Mouse (Mus musculus) right cerebral cortex, postnatal 14 days (tissue): ENCODE data around the gene G530012D18Rik.
"Not testable (repeated sequence)": the region's sequence is repeated elsewhere in the genome, so short reads cannot be mapped to it uniquely, and the experiment has no call there.

Experiments used
- DNase-seq: peaks from one replicate; pipeline ENCODE4 v3.0.0; 2022

G530012D18Rik gene

GRCm38 (mm10) chr1:85575376-85575775 is at the start of gene G530012D18Rik:
TSS of gene G530012D18Rik (plus strand) at chr1:85575676.
- DNase-seq = not testable (repeated sequence)

- DNase-seq = not testable (repeated sequence)
Observed at GRCm38 (mm10) chr1:85526401-85526800, 49.1 kb upstream of the G530012D18Rik start.

- DNase-seq = not testable (repeated sequence)
Observed at GRCm38 (mm10) chr1:85528451-85529110, 46.9 kb upstream of the G530012D18Rik start.

GRCm38 (mm10) chr1:85543818-85544217 is 31.7 kb upstream of the G530012D18Rik start:
- not testable (repeated sequence) for DNase-seq

- DNase-seq = peak; percentile 2
Observed at GRCm38 (mm10) chr1:85546442-85546841, 29.0 kb upstream of the G530012D18Rik start.

- DNase-seq = not testable (repeated sequence)
Observed at GRCm38 (mm10) chr1:85555261-85555660, 20.2 kb upstream of the G530012D18Rik start.

- DNase-seq = not testable (repeated sequence)
Observed at GRCm38 (mm10) chr1:85573554-85573953, 1.9 kb upstream of the G530012D18Rik start.

- not testable (repeated sequence) for DNase-seq
Observed at GRCm38 (mm10) chr1:85578372-85579010, 3.0 kb downstream of the G530012D18Rik start.

GRCm38 (mm10) chr1:85579199-85580147 is 4.0 kb downstream of the G530012D18Rik start:
- not testable (repeated sequence) for DNase-seq

GRCm38 (mm10) chr1:85580148-85580534 is 4.7 kb downstream of the G530012D18Rik start:
- DNase-seq = not testable (repeated sequence)

- DNase-seq = not testable (repeated sequence)
Observed at GRCm38 (mm10) chr1:85580578-85580977, 5.1 kb downstream of the G530012D18Rik start.

- DNase-seq = not testable (repeated sequence)
Observed at GRCm38 (mm10) chr1:85581518-85581917, 6.0 kb downstream of the G530012D18Rik start.

GRCm38 (mm10) chr1:85588697-85589096 is 13.2 kb downstream of the G530012D18Rik start:
- not testable (repeated sequence) for DNase-seq

- DNase-seq = not testable (repeated sequence)
Observed at GRCm38 (mm10) chr1:85592526-85592925, 17.1 kb downstream of the G530012D18Rik start.

GRCm38 (mm10) chr1:85598271-85599012 is 23.0 kb downstream of the G530012D18Rik start, which contains the start of gene Sp110:
TSS of gene Sp110 (minus strand) at chr1:85598817.
- DNase-seq = not testable (repeated sequence)

- not testable (repeated sequence) for DNase-seq
Observed at GRCm38 (mm10) chr1:85600078-85600477, 24.6 kb downstream of the G530012D18Rik start, which contains the start of gene Sp140. TSS of gene Sp140 (plus strand) at chr1:85600378.

- DNase-seq = not testable (repeated sequence)
Observed at GRCm38 (mm10) chr1:85600794-85601193, 25.3 kb downstream of the G530012D18Rik start.

- DNase-seq = not testable (repeated sequence)
Observed at GRCm38 (mm10) chr1:85604341-85604740, 28.9 kb downstream of the G530012D18Rik start.

GRCm38 (mm10) chr1:85608361-85608760 is 32.9 kb downstream of the G530012D18Rik start:
- DNase-seq = not testable (repeated sequence)

- not testable (repeated sequence) for DNase-seq
Observed at GRCm38 (mm10) chr1:85610581-85610980, 35.1 kb downstream of the G530012D18Rik start.

- DNase-seq = not testable (repeated sequence)
Observed at GRCm38 (mm10) chr1:85615096-85615495, 39.6 kb downstream of the G530012D18Rik start.

GRCm38 (mm10) chr1:85615819-85616218 is 40.3 kb downstream of the G530012D18Rik start:
- not testable (repeated sequence) for DNase-seq
